Mouse (Mus musculus) kidney, embryonic 15.5 days (tissue): ENCODE measurements around the gene Zscan5b. TPM values are rescaled to one million over a fixed set of nuclear protein-coding genes. Genes with fewer than 3 reads are reported as not detected.
"Not testable (repeated sequence)": the region's sequence is repeated elsewhere in the genome, so short reads cannot be mapped to it uniquely, and the experiment has no call there.

ENCODE experiments used
- ATAC-seq: fragments of 200-750 bp; cut with Nextera tagmentation; replicated peaks from 2 replicates; pipeline ENCODE4 v1.8.0; 2017; ENCODE audit warnings: moderate TSS enrichment; ENCODE audit not compliant: low FRiP score
- H3K27ac ChIP-seq: fragments of 300-500 bp; sonication (generic); 2 replicates; pipeline ENCODE4 v1.5.1; 2015; ENCODE audit warnings: mild to moderate bottlenecking, inconsistent platforms
- H3K27me3 ChIP-seq: fragments of 300-500 bp; sonication (generic); 2 replicates; pipeline ENCODE4 v1.6.1; 2015; ENCODE audit warnings: inconsistent platforms
- H3K36me3 ChIP-seq: fragments of 300-500 bp; sonication (generic); 2 replicates; pipeline ENCODE4 v1.6.1; 2015; ENCODE audit warnings: inconsistent platforms
- H3K4me1 ChIP-seq: fragments of 300-500 bp; sonication (generic); 2 replicates; pipeline ENCODE4 v1.6.1; 2015; ENCODE audit warnings: inconsistent platforms
- H3K4me2 ChIP-seq: fragments of 300-500 bp; sonication (generic); 2 replicates; pipeline ENCODE4 v1.6.1; 2015; ENCODE audit warnings: moderate library complexity, mild to moderate bottlenecking, inconsistent platforms
- H3K4me3 ChIP-seq: fragments of 300-500 bp; sonication (generic); replicated peaks from 2 replicates; pipeline ENCODE4 v1.5.1; 2015; ENCODE audit warnings: mild to moderate bottlenecking, inconsistent platforms
- H3K9ac ChIP-seq: fragments of 300-500 bp; sonication (generic); 2 replicates; pipeline ENCODE4 v1.6.1; 2015; ENCODE audit warnings: mild to moderate bottlenecking, inconsistent platforms
- H3K9me3 ChIP-seq: fragments of 300-500 bp; sonication (generic); replicated peaks from 2 replicates; pipeline ENCODE4 v1.6.1; 2016; ENCODE audit warnings: inconsistent platforms
- WGBS: fragments of 180-500 bp; shearing (Covaris S2); methylation state at CpG from one replicate; pipeline ENCODE4 v1.1.7; 2015; ENCODE audit warnings: mixed read lengths; 5-methylcytosine and 5-hydroxymethylcytosine counted together
- polyA plus RNA-seq: library from polyadenylated mRNA; unstranded; fragments of >200 nt; fragmentation: Nextera tagmentation; extraction: Ambion mirVana; gene quantifications from 2 replicates; pipeline ENCODE4 v1.2.1, GENCODE M21; 2015

Gene Zscan5b
- polyA plus RNA-seq, 1 experiment from 2014 or later: not detected

GRCm38 (mm10) chr7:6252410-6252809 lies 30.3 kb downstream of the Zscan5b start, which contains the start of gene Epp13:
Gene Epp13, plus strand, starts transcription at chr7:6252710.
- 91% methylated on average over 6 of the region's 6 CpGs for WGBS
- no peaks in the 10 kb centered on the region for H3K27me3 ChIP-seq

GRCm38 (mm10) chr7:6254451-6254850 lies 32.4 kb downstream of the Zscan5b start:
- Histone ChIP-seq H3K9me3 (no peaks in the 10 kb centered on the region), H3K27ac (no peak overlapping the region), H3K27me3 (no peaks in the 10 kb centered on the region), H3K36me3 (no peaks in the 10 kb centered on the region), H3K4me1 (no peaks in the 10 kb centered on the region), H3K4me3 (no peak overlapping the region), H3K9ac (no peak overlapping the region), H3K4me2 (no peak overlapping the region)
- no peak for ATAC-seq
- WGBS: 92% methylated on average over 5 of the region's 5 CpGs

More at GRCm38 (mm10) chr7:6252410-6252809, 30.3 kb downstream of the Zscan5b start, which contains the start of gene Epp13:
- ATAC-seq: no peak
- no peak within 1 kb of the TSS for H3K9ac ChIP-seq
- H3K4me1 ChIP-seq: no peaks in the 10 kb centered on the region
- H3K27ac ChIP-seq: no peak within 1 kb of the TSS
- H3K4me2 ChIP-seq: no peak within 1 kb of the TSS
- H3K36me3 ChIP-seq: no peaks in the 10 kb centered on the region
- no peak within 1 kb of the TSS for H3K4me3 ChIP-seq
- H3K9me3 ChIP-seq: no peaks in the 10 kb centered on the region

- WGBS: 82% methylated on average over 4 of the region's 4 CpGs
- H3K27me3 ChIP-seq: no peaks in the 10 kb centered on the region
- no peak overlapping the region for H3K27ac ChIP-seq
- H3K4me2 ChIP-seq: no peak overlapping the region
- no peaks in the 10 kb centered on the region for H3K9me3 ChIP-seq
- ATAC-seq: no peak
- H3K36me3 ChIP-seq: no peaks in the 10 kb centered on the region
- H3K4me3 ChIP-seq: no peak overlapping the region
- no peak overlapping the region for H3K9ac ChIP-seq
- H3K4me1 ChIP-seq: no peaks in the 10 kb centered on the region
These were observed 35.3 kb downstream of the Zscan5b start for GRCm38 (mm10) chr7:6257386-6257785.

- H3K9me3 ChIP-seq: no peaks in the 10 kb centered on the region
- no peaks in the 10 kb centered on the region for H3K27me3 ChIP-seq
- H3K36me3 ChIP-seq: no peaks in the 10 kb centered on the region
- 34% methylated on average over 16 of the region's 16 CpGs for WGBS
- no peaks in the 10 kb centered on the region for H3K4me1 ChIP-seq
- no peak overlapping the region for H3K9ac ChIP-seq
- H3K4me2 ChIP-seq: no peak overlapping the region
- no peak overlapping the region for H3K27ac ChIP-seq
- no peak overlapping the region for H3K4me3 ChIP-seq
- no peak for ATAC-seq
These were observed 36.4 kb downstream of the Zscan5b start for GRCm38 (mm10) chr7:6258232-6259220.

- not testable (repeated sequence) for H3K4me2 ChIP-seq, H3K27ac ChIP-seq, ATAC-seq, H3K27me3 ChIP-seq, H3K9ac ChIP-seq, H3K36me3 ChIP-seq, H3K4me1 ChIP-seq, H3K9me3 ChIP-seq, H3K4me3 ChIP-seq
- 54% methylated on average over 2 of the region's 2 CpGs for WGBS
These were observed 37.9 kb downstream of the Zscan5b start for GRCm38 (mm10) chr7:6260004-6260403.

- Histone ChIP-seq H3K27ac (no peak overlapping the region), H3K9ac (no peak overlapping the region)
- 86% methylated on average over 3 of the region's 3 CpGs for WGBS
These were observed 40.0 kb downstream of the Zscan5b start for GRCm38 (mm10) chr7:6262120-6262519.

GRCm38 (mm10) chr7:6262984-6263383 lies 40.9 kb downstream of the Zscan5b start:
- no peak overlapping the region for H3K9ac ChIP-seq
- no peak for ATAC-seq
- WGBS: 83% methylated on average over 4 of the region's 4 CpGs

More at GRCm38 (mm10) chr7:6262120-6262519, 40.0 kb downstream of the Zscan5b start:
- ATAC-seq: no peak
- H3K4me2 ChIP-seq: no peak overlapping the region
- no peaks in the 10 kb centered on the region for H3K36me3 ChIP-seq
- H3K27me3 ChIP-seq: no peaks in the 10 kb centered on the region
- H3K4me3 ChIP-seq: no peak overlapping the region
- H3K4me1 ChIP-seq: no peaks in the 10 kb centered on the region
- no peaks in the 10 kb centered on the region for H3K9me3 ChIP-seq

GRCm38 (mm10) chr7:6265695-6266094 lies 43.6 kb downstream of the Zscan5b start:
- Histone ChIP-seq H3K27me3 (no peaks in the 10 kb centered on the region), H3K4me3 (no peak overlapping the region), H3K9ac (no peak overlapping the region), H3K27ac (no peak overlapping the region), H3K36me3 (no peaks in the 10 kb centered on the region), H3K4me2 (no peak overlapping the region), H3K9me3 (no peaks in the 10 kb centered on the region), H3K4me1 (no peaks in the 10 kb centered on the region)
- ATAC-seq: no peak
- 73% methylated on average over 8 of the region's 8 CpGs for WGBS

More at GRCm38 (mm10) chr7:6262984-6263383, 40.9 kb downstream of the Zscan5b start:
- Histone ChIP-seq H3K27me3 (no peaks in the 10 kb centered on the region), H3K4me1 (no peaks in the 10 kb centered on the region), H3K4me2 (no peak overlapping the region), H3K36me3 (no peaks in the 10 kb centered on the region), H3K27ac (no peak overlapping the region), H3K9me3 (no peaks in the 10 kb centered on the region), H3K4me3 (no peak overlapping the region)

- Histone ChIP-seq H3K4me1 (no peaks in the 10 kb centered on the region), H3K4me2 (no peak overlapping the region), H3K27me3 (no peaks in the 10 kb centered on the region), H3K9ac (no peak overlapping the region), H3K9me3 (no peaks in the 10 kb centered on the region), H3K4me3 (no peak overlapping the region), H3K36me3 (no peaks in the 10 kb centered on the region), H3K27ac (no peak overlapping the region)
- 45% methylated on average over 3 of the region's 3 CpGs for WGBS
- no peak for ATAC-seq
These were observed 55.8 kb downstream of the Zscan5b start for GRCm38 (mm10) chr7:6277906-6278305.

GRCm38 (mm10) chr7:6282749-6283148 lies 60.7 kb downstream of the Zscan5b start:
- Histone ChIP-seq H3K36me3 (no peaks in the 10 kb centered on the region), H3K4me2 (peak overlapping the region; percentile 61), H3K9ac (no peak overlapping the region), H3K27ac (0 out of 2 replicates have a peak overlapping the region, but pooled peaks have one; percentile 87), H3K9me3 (no peaks in the 10 kb centered on the region), H3K4me1 (peaks cover 19% of the 10 kb centered on the region), H3K4me3 (peak overlapping the region; percentile 57), H3K27me3 (no peaks in the 10 kb centered on the region)
- no peak for ATAC-seq
- 0% methylated on average over 1 of the region's 1 CpGs for WGBS

GRCm38 (mm10) chr7:6283451-6284075 lies 61.5 kb downstream of the Zscan5b start:
- peak overlapping the region; percentile 87 for H3K27ac ChIP-seq
- peaks cover 19% of the 10 kb centered on the region for H3K4me1 ChIP-seq
- H3K4me3 ChIP-seq: peak overlapping the region; percentile 57
- H3K9ac ChIP-seq: peak overlapping the region; percentile 51
- 2% methylated on average over 23 of the region's 23 CpGs for WGBS
- H3K27me3 ChIP-seq: no peaks in the 10 kb centered on the region
- peak; percentile 76 for ATAC-seq
- H3K36me3 ChIP-seq: no peaks in the 10 kb centered on the region
- H3K4me2 ChIP-seq: peak overlapping the region; percentile 61
- no peaks in the 10 kb centered on the region for H3K9me3 ChIP-seq

GRCm38 (mm10) chr7:6284442-6285012 lies 62.4 kb downstream of the Zscan5b start:
- H3K4me1 ChIP-seq: peaks cover 19% of the 10 kb centered on the region
- ATAC-seq: no peak
- no peaks in the 10 kb centered on the region for H3K36me3 ChIP-seq
- no peaks in the 10 kb centered on the region for H3K27me3 ChIP-seq
- H3K4me3 ChIP-seq: no peak overlapping the region; the same call in 1 of the 2 replicates
- no peaks in the 10 kb centered on the region for H3K9me3 ChIP-seq
- no peak overlapping the region for H3K27ac ChIP-seq
- H3K4me2 ChIP-seq: peak overlapping the region; percentile 61; the same call in 1 of the 2 replicates
- H3K9ac ChIP-seq: no peak overlapping the region
- 85% methylated on average over 4 of the region's 4 CpGs for WGBS
